Mouse (Mus musculus): ENCODE measurements around the gene AC124502.3. TPM values are rescaled to one million over a fixed set of nuclear protein-coding genes. Genes with fewer than 3 reads are reported as not detected.
"Not testable (repeated sequence)": the region's sequence is repeated elsewhere in the genome, so short reads cannot be mapped to it uniquely, and the experiment has no call there.

Gene AC124502.3
- 2.2 and 2.4 TPM in 2 replicates for polyA plus RNA-seq (2015; fragmentation: Nextera tagmentation; extraction: Ambion mirVana)

DNA sequence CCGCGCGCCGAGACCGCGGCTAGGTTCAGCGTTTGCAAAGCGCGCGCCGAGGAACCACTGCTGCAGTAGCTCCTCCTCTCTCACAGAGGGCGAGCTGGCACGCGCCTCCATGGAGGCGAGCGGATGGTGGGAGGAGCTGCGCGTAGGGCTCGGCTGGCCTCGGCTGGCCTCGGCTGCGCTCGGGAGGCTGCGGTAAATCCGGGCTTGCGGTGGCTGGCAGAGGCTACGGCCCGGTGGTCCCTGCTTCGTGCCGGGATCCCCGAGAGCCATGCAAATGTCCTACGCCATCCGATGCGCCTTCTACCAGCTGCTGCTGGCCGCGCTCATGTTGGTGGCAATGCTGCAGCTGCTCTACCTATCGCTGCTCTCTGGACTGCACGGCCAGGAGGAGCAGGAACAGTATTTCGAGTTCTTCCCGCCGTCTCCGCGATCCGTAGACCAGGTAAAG lies at the start of gene AC124502.3, which contains the start of gene B4gat1:
Gene AC124502.3 (plus strand): TSS at position 183 of the 448 bp plus-strand sequence.
Gene B4gat1 (plus strand): TSS at position 118 of the 448 bp plus-strand sequence.
- H3K36me3 ChIP-seq = no peaks in the 10 kb centered on the region
- WGBS = under 1% methylated on average over 43 of the region's 44 CpGs

DNA sequence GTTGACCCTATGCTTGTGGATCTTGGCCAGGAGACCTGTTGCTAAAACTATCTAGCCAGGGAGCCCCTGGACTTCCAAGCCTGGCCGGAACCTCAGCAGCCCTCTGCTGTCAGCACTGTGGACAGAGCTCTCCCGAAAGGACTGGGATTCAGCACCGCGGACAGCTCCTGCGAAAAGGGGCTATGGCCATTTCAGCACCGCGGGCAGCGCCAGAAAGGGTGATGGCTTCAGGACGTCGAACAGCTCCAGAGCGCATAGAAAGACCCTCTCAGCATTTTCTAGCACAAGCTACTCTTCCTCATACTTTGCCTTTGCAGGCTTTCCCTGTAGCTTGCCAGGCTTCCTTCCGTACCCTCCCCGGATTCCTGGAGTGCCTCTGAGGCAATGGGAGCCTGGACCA lies 49.7 kb upstream of the AC124502.3 start:
- H3K9me3 ChIP-seq = no peaks in the 10 kb centered on the region
- 5% methylated on average over 13 of the region's 13 CpGs for WGBS
- 0 out of 2 replicates have a peak, but pooled peaks have one; percentile 17 for ATAC-seq (ENCODE audit: borderline replicate concordance, extremely low read depth, low FRiP score, low TSS enrichment)
- no peaks in the 10 kb centered on the region for H3K36me3 ChIP-seq
- no peak overlapping the region for H3K9ac ChIP-seq
- no peak overlapping the region for H3K27ac ChIP-seq
- H3K27me3 ChIP-seq = peaks cover 54% of the 10 kb centered on the region
- H3K4me3 ChIP-seq = no peak overlapping the region
- H3K4me2 ChIP-seq = no peak overlapping the region
- no peaks in the 10 kb centered on the region for H3K4me1 ChIP-seq

More for the DNA sequence above, at the start of gene AC124502.3, which contains the start of gene B4gat1:
- ATAC-seq (ENCODE audit: borderline replicate concordance, extremely low read depth, low FRiP score, low TSS enrichment) = peak; percentile 88
- no peaks in the 10 kb centered on the region for H3K9me3 ChIP-seq
- H3K27ac ChIP-seq = peak within 1 kb of the TSS; percentile 79
- peak within 1 kb of the TSS; percentile 95 for H3K4me2 ChIP-seq
- H3K4me3 ChIP-seq = peak within 1 kb of the TSS; percentile 76
- peaks cover 39% of the 10 kb centered on the region for H3K4me1 ChIP-seq
- H3K9ac ChIP-seq = peak within 1 kb of the TSS; percentile 84
- H3K27me3 ChIP-seq = no peaks in the 10 kb centered on the region

DNA sequence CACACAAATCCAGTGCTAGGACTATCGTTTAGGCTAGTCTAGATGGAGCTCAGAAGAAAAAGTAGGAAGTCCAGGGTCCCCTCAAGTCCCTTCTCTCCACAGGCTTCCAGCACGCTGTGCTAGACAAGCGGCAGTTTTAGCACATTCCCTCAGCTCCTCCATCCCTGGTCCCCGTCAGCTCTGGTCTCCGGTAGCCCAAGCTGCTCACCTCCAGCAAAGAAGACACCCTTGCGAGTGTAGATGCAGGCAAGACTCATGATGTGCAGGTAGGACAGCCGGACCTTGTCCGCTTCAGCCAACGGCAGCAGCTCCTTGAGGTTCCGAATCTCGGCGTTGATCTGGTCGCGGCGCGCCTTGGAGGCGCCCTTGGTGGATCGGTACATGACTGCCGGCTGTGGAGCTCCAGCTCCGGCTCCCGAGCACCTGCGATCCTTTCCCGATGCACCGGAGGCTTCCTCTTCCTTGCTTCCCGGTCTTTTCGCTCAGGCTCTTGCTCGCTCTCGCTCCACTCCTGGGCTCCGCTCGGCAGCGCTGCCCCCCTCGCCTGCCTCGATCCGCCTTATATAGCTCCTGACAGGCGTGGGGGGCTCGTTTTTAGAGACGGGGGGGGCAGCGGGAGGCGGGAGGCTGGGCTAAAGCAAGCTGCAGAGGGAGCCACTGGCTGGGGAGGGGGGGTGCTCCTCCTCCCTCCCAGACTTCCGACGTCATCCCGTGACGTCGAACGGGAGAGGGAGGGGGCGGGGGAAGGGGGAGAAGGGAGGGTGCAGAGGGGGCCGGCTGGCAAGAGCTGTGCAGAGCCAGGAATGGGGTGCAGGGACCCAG lies 49.0 kb upstream of the AC124502.3 start:
- Histone ChIP-seq H3K4me3 (no peak overlapping the region), H3K4me2 (no peak overlapping the region), H3K27ac (no peak overlapping the region), H3K4me1 (no peaks in the 10 kb centered on the region), H3K9me3 (no peaks in the 10 kb centered on the region), H3K27me3 (peaks cover 48% of the 10 kb centered on the region), H3K9ac (no peak overlapping the region), H3K36me3 (no peaks in the 10 kb centered on the region)
- no peak for ATAC-seq (ENCODE audit: borderline replicate concordance, extremely low read depth, low FRiP score, low TSS enrichment)
- 20% methylated on average over 46 of the region's 47 CpGs for WGBS

DNA sequence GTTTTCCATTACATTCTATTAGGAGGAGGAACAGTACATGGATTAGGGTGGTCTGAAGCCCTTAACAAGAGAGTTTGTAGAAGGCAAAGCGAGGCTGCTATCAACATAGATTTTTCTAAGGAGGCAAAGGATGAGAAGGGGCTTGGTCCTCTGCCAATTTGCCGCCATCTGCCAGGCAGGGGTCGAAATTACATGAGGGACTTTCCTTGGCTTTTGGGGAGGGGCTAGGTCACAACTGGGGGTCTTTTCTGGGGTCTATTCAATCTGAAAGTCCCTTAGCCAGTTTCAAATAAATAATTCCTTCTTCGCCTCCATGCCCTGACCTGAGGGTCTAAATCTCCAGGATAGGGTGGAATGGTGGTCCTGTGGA lies 48.5 kb upstream of the AC124502.3 start, which contains the start of gene Npas4:
Gene Npas4 (minus strand): TSS at position 61 of the 370 bp plus-strand sequence.
- Histone ChIP-seq H3K4me2 (no peak within 1 kb of the TSS), H3K9me3 (no peaks in the 10 kb centered on the region), H3K4me1 (no peaks in the 10 kb centered on the region), H3K27me3 (peaks cover 43% of the 10 kb centered on the region), H3K4me3 (no peak within 1 kb of the TSS), H3K27ac (no peak within 1 kb of the TSS), H3K36me3 (no peaks in the 10 kb centered on the region), H3K9ac (no peak within 1 kb of the TSS)
- ATAC-seq (ENCODE audit: borderline replicate concordance, extremely low read depth, low FRiP score, low TSS enrichment) = no peak
- 12% methylated on average over 4 of the region's 4 CpGs for WGBS

DNA sequence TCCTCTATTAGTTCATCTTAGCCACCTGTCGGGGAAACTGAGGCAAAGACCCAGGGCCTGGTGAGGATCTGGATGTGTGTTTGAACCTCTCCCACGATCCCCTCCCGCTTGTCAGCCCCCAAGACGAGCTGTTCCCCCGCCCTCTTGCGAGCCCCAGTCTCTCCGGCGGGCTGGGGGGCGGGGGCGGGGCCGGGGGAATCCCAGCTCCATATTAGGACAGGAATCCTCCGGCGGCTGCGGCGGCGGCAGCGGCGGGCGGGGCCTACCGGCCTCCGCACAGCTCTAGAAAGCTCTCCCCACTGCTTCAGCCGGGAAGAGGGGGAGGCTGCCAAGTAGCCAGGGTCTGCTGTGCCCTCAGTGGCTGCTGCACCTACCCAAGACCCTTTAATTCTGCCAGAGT lies 48.0 kb upstream of the AC124502.3 start:
- Histone ChIP-seq H3K4me3 (no peak overlapping the region), H3K27me3 (peaks cover 40% of the 10 kb centered on the region), H3K4me2 (no peak overlapping the region), H3K9me3 (no peaks in the 10 kb centered on the region), H3K4me1 (no peaks in the 10 kb centered on the region), H3K36me3 (no peaks in the 10 kb centered on the region), H3K9ac (no peak overlapping the region), H3K27ac (no peak overlapping the region)
- 5% methylated on average over 22 of the region's 22 CpGs for WGBS
- ATAC-seq (ENCODE audit: borderline replicate concordance, extremely low read depth, low FRiP score, low TSS enrichment) = no peak

DNA sequence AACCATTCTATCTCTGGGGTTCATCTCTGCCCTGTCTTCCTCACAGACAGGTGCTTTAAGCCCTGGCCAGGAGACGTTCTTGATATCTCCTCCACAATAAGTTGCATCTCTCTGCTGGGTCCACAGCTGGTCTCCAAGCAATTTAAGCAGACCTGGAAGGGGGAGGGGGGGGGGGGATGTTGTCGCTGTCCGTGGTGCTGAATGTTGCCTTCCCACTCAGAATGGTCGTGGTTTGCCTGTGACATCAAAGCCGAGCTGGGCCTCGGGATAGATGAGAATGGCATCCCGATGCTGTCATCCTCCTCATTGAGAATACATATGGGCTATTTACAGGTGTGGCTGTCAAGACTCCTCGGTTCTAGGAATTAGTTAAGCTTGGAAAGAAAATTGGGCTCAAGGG lies 46.3 kb upstream of the AC124502.3 start:
- no peak overlapping the region for H3K27ac ChIP-seq
- peaks cover 36% of the 10 kb centered on the region for H3K27me3 ChIP-seq
- no peaks in the 10 kb centered on the region for H3K9me3 ChIP-seq
- H3K4me2 ChIP-seq = no peak overlapping the region
- H3K36me3 ChIP-seq = no peaks in the 10 kb centered on the region
- H3K9ac ChIP-seq = no peak overlapping the region
- H3K4me1 ChIP-seq = no peaks in the 10 kb centered on the region
- 22% methylated on average over 8 of the region's 8 CpGs for WGBS
- ATAC-seq (ENCODE audit: borderline replicate concordance, extremely low read depth, low FRiP score, low TSS enrichment) = no peak
- no peak overlapping the region for H3K4me3 ChIP-seq

DNA sequence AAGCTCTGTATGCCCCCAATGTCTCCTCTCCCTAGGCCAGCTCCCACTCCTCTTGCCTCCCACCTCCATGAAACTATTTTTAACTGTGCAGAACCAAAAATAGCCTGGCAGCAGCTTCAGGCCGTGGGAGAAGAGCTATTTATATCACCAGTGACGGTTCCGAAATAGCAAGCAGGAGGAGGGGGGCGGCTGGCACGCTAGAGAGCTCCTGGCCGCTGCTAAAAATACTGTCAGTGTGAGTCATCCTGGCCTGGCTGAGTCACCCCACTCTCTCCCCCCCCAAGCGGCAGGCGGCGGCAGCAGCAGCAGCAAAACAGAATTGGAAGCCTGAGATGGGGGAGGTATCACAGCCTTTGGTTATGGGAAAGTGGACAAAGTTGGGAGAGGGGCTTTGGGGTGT lies 45.8 kb upstream of the AC124502.3 start:
- Histone ChIP-seq H3K9ac (no peak overlapping the region), H3K4me2 (no peak overlapping the region), H3K27me3 (peaks cover 36% of the 10 kb centered on the region), H3K9me3 (no peaks in the 10 kb centered on the region), H3K27ac (no peak overlapping the region), H3K4me1 (no peaks in the 10 kb centered on the region), H3K4me3 (no peak overlapping the region), H3K36me3 (no peaks in the 10 kb centered on the region)
- WGBS = 2% methylated on average over 9 of the region's 9 CpGs
- no peak; the same call in 1 of the 2 replicates for ATAC-seq (ENCODE audit: borderline replicate concordance, extremely low read depth, low FRiP score, low TSS enrichment)

DNA sequence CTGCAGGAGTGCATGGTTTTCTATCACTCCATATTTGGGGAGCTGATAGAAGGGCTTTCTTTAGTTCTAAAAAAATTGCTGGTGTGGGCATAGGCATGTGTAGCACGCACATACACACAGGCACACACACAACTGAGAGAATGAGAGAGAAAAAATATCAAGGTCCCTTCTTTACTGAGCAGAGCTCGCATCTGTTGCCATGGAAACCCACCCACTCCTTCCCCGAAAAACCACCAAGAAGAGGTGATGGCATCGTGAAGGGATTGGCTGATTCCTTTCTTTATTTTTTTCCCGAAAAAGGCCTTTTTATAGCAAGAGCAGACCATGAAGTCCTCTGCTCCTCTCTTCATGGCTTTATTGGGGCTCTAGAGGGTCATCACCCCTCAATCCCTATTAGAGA lies 44.6 kb upstream of the AC124502.3 start:
- no peaks in the 10 kb centered on the region for H3K36me3 ChIP-seq
- no peaks in the 10 kb centered on the region for H3K9me3 ChIP-seq
- H3K4me1 ChIP-seq = no peaks in the 10 kb centered on the region
- H3K4me3 ChIP-seq = no peak overlapping the region
- H3K27ac ChIP-seq = no peak overlapping the region
- H3K4me2 ChIP-seq = no peak overlapping the region
- no peak for ATAC-seq (ENCODE audit: borderline replicate concordance, extremely low read depth, low FRiP score, low TSS enrichment)
- 51% methylated on average over 5 of the region's 5 CpGs for WGBS
- no peak overlapping the region for H3K9ac ChIP-seq
- H3K27me3 ChIP-seq = peaks cover 36% of the 10 kb centered on the region

DNA sequence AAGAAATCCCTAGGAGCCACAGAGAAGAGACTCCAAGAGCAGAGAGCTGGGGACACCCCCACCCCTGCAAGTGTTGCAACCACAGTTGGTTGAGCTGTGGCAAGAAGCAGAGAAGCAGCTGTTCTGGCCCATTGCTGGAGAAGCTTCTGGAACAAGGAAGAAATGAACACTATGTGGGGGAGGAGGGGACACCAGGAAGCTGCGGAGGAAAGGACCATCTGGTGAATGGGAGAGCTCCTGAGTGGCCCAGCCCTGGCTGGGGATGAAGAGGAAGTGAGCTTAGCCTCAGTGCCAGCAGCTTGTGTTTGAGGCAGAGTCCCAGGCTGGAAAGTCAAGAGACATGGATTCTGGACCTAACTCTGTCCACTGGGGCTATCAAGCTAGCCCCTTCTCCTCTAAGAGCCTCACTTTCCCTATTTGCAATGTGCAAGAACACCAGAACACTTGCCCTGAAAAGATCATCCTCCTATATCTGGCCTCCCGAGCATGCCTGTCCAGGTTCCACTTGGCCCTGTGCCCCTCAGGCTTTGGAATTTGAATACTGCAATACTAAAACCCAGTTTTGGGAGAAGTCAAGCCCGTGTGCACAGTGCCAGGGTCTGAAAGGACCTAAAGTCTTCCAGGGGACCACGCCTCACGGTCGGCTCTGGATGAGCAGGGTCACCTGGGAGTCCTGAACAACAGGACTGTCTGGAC lies 39.1 kb upstream of the AC124502.3 start:
- Histone ChIP-seq H3K27me3 (0 out of 2 replicates have a peak, but pooled peaks cover 5% of the 10 kb centered on the region), H3K9me3 (no peaks in the 10 kb centered on the region), H3K9ac (no peak overlapping the region), H3K27ac (no peak overlapping the region), H3K4me1 (0 out of 2 replicates have a peak, but pooled peaks cover 8% of the 10 kb centered on the region), H3K4me3 (no peak overlapping the region), H3K36me3 (no peaks in the 10 kb centered on the region), H3K4me2 (no peak overlapping the region)
- ATAC-seq (ENCODE audit: borderline replicate concordance, extremely low read depth, low FRiP score, low TSS enrichment) = no peak
- WGBS = 68% methylated on average over 6 of the region's 6 CpGs

DNA sequence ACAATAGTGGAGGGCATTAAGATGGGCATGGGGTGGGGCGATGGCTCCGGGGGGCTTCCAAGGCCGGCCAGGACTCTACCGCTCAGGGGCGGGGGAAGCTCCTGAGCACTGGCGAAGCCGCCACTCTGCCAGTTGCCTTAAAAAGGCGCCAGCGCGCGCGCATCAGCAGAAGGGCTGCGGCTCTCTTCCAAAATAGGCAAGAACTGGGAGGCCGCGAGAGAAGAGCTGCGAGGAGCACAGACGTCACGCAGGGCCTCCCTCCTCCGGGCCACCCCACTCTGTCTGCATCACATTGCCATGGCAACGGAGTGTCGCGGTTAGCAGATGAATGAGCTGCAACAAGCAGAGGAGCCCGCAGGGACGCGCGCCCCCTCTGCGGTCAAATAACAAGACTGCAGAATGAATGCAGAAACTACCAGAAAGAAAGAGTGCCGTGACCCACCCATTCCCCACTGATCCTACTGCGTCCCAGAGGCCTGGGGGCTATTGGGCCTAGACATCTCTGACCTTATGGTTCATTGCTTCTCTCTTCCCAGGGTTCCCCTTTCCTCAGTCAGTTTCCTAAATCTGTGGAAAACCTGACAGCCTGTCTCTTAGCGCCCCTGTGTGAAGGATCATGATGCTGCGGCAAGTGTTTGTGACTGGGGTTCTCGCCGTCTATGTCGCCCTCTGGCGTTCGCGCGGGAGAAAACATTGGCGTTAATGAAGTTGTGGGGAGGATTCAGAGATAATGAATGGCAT lies 36.9 kb upstream of the AC124502.3 start:
- 0 out of 2 replicates have a peak, but pooled peaks cover 5% of the 10 kb centered on the region for H3K27me3 ChIP-seq
- ATAC-seq (ENCODE audit: borderline replicate concordance, extremely low read depth, low FRiP score, low TSS enrichment) = peak; percentile 94
- H3K27ac ChIP-seq = no peak overlapping the region
- H3K4me2 ChIP-seq = peak overlapping the region; percentile 51
- H3K4me3 ChIP-seq = peak overlapping the region; percentile 17
- 0 out of 2 replicates have a peak, but pooled peaks cover 8% of the 10 kb centered on the region for H3K4me1 ChIP-seq
- no peak overlapping the region for H3K9ac ChIP-seq
- under 1% methylated on average over 39 of the region's 39 CpGs for WGBS
- H3K36me3 ChIP-seq = no peaks in the 10 kb centered on the region
- H3K9me3 ChIP-seq = no peaks in the 10 kb centered on the region

DNA sequence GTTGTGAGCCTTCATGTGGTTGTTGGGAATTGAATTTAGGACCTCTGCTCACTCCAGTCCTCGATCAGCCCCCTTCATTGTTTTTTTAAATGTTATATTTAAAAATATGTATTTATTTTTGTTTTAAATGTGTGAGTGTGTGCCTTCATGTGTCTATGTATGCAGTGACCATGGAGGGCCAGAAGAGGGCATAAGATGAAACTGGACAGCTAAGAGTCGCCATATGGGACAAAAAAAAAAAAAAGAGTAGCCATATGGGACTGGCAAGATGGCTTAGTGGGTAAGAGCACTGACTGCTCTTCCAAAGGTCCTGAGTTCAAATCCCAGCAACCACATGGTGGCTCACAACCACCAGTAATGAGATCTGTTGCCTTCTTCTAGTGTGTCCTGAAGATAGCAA lies 35.0 kb upstream of the AC124502.3 start:
- ATAC-seq (ENCODE audit: borderline replicate concordance, extremely low read depth, low FRiP score, low TSS enrichment); H3K4me2 ChIP-seq; H3K4me3 ChIP-seq; H3K36me3 ChIP-seq; H3K4me1 ChIP-seq; H3K27ac ChIP-seq; H3K9me3 ChIP-seq; H3K27me3 ChIP-seq; H3K9ac ChIP-seq: not testable (repeated sequence)
- WGBS = 35% methylated on average over 2 of the region's 2 CpGs
